In the genomic region with DNA sequence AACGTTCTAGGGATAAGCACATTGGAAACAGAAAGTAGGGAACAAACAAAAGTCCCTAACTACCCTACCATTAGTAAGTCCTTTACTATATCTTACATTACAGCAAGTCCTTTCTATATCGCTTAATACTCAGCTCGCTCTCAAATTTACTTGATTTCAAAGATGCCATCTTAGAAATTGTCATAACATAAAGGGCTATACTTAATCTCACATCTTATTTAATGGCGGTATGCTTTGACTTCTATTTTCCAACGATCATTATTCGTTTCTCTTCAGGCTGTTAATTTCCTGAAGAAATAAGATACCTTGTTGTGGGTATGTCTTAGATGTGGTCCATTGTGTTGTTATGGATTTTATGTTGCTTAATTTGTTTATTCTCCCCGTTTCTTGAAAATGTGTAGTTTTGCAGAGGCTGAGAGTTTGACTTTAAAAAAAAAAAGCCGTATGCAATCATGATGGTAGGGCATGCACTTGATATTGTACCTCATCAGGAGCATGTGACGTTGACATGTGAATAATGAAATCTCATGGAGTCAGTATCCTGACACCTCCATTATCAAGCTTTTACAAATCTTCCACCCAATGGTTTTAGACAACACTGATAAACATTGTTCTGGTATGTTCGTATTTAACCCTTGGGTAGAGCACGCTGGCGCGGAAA, we compare ENCODE assay signal across 8 mouse cellular contexts.
DNase-seq lines count a peak whose midpoint lies in the region; ATAC-seq and TF ChIP-seq lines count a peak whose summit lies in the region.

No protein-coding gene starts in this region.

- TF ChIP-seq CTCF in testis, adult 2 months (IDR thresholded peaks at IDR 0.05; ENCODE audit: control insufficient read depth, insufficient read depth, insufficient replicate concordance, low read depth, low read length): no peak

- H3K9me3 ChIP-seq in limb, embryonic 15.5 days: no peaks in the 10 kb centered on the region

- WGBS in limb, embryonic 15.5 days: 48% methylated on average over 13 of the region's 13 CpGs

- H3K4me1 ChIP-seq in testis, adult 2 months (ENCODE audit: control insufficient read depth, insufficient read depth, low read length): peaks cover 2% of the 10 kb centered on the region; the same call in 1 of the 2 replicates
- H3K4me1 ChIP-seq in limb, embryonic 15.5 days: peaks cover 10% of the 10 kb centered on the region

- peak; percentile 9 to 14 for DNase-seq in cerebellum, postnatal 14 days
- DNase-seq in cerebellum, postnatal 4 days (ENCODE audit: low spot score in 2 of 2): no peak
- no peak for DNase-seq in testis, postnatal 14 days (ENCODE audit: low spot score)
- no peak for DNase-seq in adrenal gland, adult (ENCODE audit: inconsistent age in 2 of 2, low spot score in 1 of 2)
- DNase-seq in ovary, postnatal 10 days (ENCODE audit: low spot score): no peak
- no peak for DNase-seq in left cerebral cortex, adult 11 months (ENCODE audit: low spot score)

- H3K4me3 ChIP-seq in testis, adult 2 months (ENCODE audit: control insufficient read depth, low read depth, low read length): peak overlapping the region; percentile 95
- H3K4me3 ChIP-seq in limb, embryonic 15.5 days: peak overlapping the region; percentile 75

- no peak for TF ChIP-seq POLR2A in testis, adult 2 months (IDR thresholded peaks at IDR 0.05; ENCODE audit: control insufficient read depth, low read depth, low read length)

- H3K27me3 ChIP-seq in testis, adult 2 months (ENCODE audit: control insufficient read depth, insufficient read depth, low read length): no peaks in the 10 kb centered on the region
- no peaks in the 10 kb centered on the region for H3K27me3 ChIP-seq in limb, embryonic 15.5 days

- H3K9ac ChIP-seq in limb, embryonic 15.5 days: no peak overlapping the region

- H3K36me3 ChIP-seq in testis, adult 2 months (ENCODE audit: control insufficient read depth, insufficient read depth, low read length): no peaks in the 10 kb centered on the region
- H3K36me3 ChIP-seq in limb, embryonic 15.5 days: no peaks in the 10 kb centered on the region

- no peak for ATAC-seq in limb, embryonic 15.5 days (ENCODE audit: insufficient number of reproducible peaks, low FRiP score, low TSS enrichment, low read depth)

- H3K27ac ChIP-seq in testis, adult 2 months (ENCODE audit: control insufficient read depth, insufficient read depth, low read depth, low read length): peak overlapping the region; percentile 98
- H3K27ac ChIP-seq in limb, embryonic 15.5 days: peak overlapping the region; percentile 95

- H3K4me2 ChIP-seq in limb, embryonic 15.5 days: peak overlapping the region; percentile 83

Comparison
In these comparisons a context has a peak if more than half of its experiments do, and no peak if none do; other contexts are left out.
1. DNase-seq: peak in cerebellum, postnatal 14 days (2 of 2); none in cerebellum, postnatal 4 days (0 of 2), testis, postnatal 14 days (single experiment), adrenal gland, adult (0 of 2), ovary, postnatal 10 days (single experiment) and left cerebral cortex, adult 11 months (single experiment).